Mouse (Mus musculus): Measurements from ENCODE around the gene Stat3.
A peak's percentile ranks its signal among the peaks of the same experiment; 100 is the strongest.

The Stat3 gene

DNA sequence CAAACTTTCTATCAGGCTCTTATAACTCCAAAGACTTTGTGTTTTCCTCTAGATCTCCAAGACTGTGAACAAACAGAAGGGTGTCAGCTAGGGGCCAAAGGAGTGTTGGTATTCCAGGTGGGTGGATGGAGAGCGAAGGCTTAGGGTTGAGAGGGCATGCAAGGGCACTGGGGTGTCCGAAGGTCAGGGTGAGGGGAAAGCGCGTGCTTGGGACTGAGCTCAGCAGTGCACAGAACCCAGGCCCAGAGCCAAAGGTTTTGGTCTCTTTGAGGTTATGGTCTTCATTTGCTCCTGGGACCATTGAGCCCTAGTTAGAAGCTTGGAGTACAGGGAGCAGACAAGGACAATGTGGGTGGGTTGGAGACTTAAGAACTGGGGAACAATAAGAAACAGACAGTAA, 84.2 kb downstream of the Stat3 start:
- no peak for DNase-seq (ENCODE audit: low read depth, low spot score)

DNA sequence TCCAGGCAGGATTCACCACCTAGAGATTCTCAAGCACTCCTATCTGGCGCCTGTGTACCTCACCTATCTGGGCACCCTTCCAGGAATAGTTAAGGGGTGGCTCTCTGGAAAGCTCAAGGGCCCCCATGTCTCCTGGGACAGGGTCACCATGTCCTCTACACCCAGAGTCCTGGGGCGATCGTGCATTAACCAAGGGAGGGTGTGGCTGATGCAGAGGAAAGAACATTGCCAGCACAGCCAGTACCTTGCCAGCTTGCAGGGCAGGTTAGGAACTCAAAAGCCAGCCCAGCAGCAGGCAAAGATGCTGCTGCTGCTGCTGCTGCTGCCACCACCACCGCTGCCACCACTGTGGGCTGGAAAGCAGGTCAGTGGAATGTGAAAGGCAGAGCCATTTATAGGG, 85.1 kb downstream of the Stat3 start:
- no peak for DNase-seq (ENCODE audit: low read depth, low spot score)

DNA sequence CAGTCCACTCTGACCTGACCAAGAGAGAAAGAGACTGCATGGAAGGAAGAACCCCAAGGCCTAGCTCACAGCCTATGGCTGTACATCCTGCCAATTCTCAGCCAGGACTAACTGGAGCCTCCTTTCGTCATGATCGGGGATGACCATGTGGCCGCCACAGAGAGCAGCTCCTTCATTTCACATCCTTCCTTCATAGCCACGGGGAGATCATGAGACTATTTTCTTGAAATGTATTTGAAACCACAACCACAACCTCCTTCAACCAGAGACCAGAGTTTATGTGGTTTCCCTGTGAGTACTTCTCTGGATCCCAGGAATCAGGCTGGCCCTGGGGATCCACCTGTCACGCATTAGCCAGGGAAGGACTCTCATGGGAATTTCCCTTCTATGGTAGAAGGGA, 86.3 kb downstream of the Stat3 start:
- DNase-seq (ENCODE audit: low read depth, low spot score): no peak

DNA sequence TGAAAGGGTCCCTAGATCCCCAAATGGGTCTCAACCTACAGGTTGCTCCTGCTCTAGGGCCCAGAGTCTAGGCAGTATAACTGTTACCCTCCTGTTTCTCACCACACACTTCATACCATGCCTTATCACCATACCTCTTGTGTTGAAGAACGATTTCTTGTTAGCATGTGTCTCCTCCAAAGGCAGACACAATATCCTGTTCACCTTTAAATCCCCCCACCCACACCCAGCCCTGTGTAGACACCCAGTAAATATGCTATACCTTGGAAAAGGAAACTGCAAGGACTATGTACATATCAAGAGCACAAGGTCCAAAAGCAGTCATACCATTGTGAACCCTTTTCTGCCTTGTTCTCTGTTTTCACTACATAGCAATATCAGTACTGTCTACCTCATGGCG, 87.3 kb downstream of the Stat3 start:
- no peak for DNase-seq (ENCODE audit: low read depth, low spot score)

DNA sequence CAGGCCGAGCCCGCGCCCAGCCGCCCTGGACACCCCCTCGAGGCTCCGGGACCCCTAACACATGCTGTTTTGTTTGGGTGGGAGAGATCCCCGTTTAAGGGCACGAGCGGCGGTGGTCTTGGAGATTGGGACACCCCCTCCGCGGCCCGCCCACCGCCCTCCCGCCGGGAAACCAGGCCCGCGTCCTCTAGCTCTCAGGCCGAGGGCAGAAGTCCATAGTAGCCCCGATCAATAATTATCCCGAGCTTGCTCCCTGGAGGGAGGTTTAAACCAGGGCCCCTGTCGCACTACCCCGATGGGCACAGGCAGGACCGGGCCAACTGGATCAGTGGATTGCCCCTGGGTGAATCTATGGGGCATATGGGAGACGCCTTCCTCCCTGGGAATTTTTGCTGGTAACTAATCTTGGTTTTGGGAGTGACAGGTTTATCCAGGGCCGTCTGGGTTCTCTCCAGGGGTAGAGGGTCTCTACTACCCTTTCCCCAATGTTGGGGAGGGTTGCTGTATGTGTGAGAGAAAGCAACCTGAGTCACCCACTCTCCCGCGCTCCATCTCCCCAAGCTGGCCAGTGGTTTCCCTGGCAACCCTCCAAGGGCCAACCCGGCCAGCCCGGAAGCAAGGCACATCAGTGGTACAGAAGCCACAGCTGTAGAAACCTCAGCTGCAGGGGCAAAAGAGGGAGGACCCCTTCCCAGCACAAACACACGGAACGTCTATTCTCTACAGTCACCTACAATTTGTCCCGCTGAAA, 88.4 kb downstream of the Stat3 start:
- DNase-seq (ENCODE audit: low read depth, low spot score): peak; percentile 11

DNA sequence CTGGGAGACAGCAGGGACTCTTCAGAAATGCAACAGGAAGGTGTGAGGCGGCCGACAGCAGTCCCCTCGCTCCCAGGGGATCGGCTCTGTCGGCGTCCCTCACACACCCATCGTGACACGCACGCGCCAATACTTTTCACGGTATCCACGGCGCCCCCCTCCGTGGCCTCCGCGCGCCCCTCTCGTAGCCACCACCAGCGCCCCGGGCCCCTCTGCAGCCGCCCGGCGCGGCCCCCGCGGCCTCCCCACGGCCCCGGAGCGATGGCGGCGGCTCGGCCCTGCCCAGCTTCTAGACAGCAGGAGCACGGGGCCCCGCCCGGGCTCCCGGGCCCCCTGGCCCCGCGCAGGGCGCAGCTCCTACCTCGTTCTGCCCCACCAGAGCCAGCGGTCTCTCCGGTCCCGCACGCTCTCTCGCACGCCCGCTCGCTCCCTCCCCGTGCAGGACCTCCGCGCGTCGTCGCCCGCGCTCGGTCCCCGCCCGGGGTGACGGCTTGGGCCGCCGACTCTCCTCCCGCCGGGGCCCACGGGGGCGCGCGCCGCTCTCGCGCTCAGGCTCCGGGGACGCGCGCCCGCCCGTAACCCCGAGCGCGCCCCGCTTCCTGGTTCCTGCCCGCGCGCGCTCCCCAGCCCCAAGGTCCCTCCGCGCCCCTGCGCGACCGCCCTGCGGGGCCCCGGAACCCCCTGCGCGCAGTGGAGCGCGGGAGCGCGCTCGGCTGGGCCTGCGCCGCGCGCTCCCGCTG, 89.1 kb downstream of the Stat3 start, which contains the start of gene Stat5b:
Gene Stat5b, minus strand, starts transcription at position 687 of the 740 bp plus-strand sequence.
- DNase-seq (ENCODE audit: low read depth, low spot score): peak; percentile 26

DNA sequence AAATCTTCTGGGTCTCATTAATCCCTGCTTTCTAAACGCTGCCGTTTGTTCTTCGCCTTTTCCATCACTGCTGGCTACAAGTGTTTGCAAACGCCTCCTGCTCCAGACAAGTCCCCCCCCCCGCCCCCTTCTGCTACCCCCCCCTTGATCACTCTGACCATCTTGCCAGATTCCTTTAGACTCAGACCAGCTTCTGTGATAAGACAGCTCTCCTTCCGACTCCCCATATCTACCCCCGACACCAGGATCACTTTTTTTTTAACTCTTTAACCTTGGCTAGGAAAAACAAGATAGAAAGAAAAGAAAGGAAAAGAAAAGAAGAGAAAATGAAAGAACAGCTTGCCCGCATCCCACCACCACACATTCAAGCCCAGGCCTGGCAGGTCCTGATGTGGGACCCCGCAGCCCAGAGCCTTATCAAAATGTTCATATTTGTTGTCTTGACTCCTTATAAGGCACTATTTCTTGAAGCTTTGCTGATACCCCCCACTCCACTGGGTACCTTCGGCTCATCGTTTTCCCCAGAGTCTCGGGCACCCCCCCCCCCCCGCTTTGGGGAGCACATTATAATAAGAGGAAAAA, 89.8 kb downstream of the Stat3 start:
- no peak for DNase-seq (ENCODE audit: low read depth, low spot score)

DNA sequence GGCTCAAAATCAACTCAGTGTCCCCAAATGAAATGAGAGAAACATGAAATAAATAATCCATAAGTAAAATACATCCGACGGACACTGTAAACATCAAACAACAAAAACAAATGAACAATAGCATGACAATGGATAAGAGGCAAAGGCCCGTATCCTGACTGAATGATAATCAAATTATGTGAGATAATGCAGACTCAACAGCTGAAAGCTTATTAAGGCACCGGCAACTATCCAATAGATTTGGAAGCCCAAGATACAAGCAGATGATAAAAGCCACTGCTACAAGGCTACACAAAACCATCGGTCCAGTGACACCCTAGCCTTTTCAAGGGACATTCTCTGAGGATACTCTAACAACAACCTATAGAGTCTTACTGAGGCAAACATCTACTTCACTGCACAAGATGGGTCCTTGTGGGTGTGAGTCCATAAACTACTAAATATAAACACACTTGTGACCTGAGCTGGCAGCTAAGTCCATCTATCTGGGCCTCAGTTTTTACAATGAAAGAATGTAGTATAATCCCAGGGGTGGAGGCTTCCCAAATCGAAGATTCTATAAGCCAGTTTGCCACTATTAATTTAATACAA, 90.5 kb downstream of the Stat3 start:
- DNase-seq (ENCODE audit: low read depth, low spot score): no peak

DNA sequence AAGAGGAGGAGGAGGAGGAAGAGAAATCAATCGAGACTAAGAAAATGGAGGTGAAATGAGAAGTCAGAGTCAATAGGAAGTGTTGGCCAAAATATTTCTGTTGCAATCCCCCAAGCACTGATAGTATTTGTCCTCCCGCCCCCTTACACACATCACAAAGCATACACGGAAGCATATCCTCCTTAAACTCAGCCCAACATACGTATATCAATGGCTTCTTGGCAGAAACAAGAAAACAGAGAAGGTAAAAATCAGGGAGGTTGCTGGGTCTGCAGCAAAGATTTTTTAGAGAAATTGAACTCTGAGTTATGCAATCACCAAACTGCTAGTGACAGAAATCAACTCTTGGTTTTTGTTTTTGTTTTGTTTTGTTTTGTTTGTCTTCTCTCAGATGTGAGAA, 91.3 kb downstream of the Stat3 start:
- no peak for DNase-seq (ENCODE audit: low read depth, low spot score)

DNA sequence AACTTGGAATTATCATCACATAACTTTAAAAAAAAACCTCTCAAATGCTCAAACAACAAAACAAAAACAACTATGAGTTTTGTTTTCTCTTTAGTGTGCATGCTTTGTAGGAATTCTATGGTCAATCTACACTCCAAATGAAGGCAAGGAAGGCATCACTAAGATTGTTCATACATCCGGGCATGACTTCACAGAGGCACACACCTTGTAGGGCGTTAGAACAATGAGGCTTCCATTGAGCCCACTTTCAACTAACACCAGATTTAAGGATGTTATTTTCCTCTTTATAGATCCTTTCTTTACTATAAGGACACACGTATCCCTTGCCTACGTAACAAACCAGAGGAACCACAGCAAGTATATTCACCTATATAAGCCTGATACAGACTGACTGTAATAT, 91.8 kb downstream of the Stat3 start:
- DNase-seq (ENCODE audit: low read depth, low spot score): no peak

DNA sequence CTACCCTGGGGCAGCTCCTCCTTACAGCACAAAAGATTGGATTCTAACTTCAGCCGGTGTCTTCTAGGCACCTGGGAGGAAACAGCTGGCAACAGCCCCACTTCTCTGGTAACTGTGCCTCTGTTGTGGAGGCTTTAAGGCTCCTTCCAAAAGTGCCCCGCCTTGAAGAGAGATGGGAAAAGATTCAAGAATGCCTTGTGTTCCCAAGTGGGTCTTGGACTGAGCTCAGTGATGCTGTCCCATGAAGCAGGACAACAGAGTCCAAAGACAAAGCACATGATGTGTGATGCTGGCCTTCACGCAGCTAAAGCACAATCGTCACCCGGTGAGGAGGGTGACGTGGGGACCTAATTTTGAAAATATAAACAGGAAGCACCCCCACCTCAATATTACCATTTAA, 93.5 kb downstream of the Stat3 start:
- DNase-seq (ENCODE audit: low read depth, low spot score): no peak

DNA sequence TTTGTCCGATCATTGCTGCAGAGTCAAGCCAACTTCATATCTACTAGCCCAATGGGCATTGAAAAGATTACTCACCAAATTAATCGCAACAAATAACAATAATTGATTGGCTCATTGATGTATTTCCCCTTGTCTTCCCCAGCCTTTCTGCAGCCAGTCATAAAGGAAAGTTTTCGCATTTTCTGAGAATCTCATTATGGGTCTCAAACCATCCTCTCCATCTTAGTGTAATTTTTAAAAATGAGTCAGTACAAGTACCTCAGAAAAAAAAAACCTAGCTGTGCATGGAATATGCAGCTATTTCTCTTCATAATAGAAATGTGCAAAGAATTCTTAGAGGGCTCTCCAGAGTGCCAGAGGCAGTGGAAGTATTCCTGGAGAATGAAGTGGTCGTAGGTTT, 95.2 kb downstream of the Stat3 start:
- DNase-seq (ENCODE audit: low read depth, low spot score): no peak

DNA sequence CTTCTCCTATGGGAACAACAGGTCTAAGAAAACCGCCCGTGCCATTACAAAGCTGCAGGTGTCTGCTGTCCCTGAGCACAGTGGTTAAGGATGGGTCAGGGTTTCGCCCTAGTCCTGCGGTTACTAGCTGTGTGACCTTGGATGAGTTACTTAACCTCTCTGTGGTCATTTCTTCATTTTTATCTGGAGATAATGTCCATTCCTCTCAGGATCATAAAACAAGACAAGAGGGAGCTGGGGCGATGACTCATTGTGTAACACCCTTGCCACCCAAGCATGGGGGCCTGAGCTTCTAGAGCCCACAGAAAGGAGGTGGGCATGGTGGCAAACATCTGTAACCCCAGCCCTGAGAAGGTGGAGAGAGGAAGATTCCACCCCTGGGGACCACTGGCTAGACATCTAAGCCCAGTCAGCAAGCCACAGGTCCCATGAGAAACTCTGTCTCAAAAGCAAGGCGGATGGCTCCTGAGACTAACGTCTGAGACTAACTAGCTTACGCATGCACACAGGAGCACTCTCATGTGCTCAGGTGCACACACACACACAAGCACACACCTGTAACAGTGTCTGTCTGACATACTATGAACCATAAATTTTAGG, 96.2 kb downstream of the Stat3 start:
- DNase-seq (ENCODE audit: low read depth, low spot score): no peak

DNA sequence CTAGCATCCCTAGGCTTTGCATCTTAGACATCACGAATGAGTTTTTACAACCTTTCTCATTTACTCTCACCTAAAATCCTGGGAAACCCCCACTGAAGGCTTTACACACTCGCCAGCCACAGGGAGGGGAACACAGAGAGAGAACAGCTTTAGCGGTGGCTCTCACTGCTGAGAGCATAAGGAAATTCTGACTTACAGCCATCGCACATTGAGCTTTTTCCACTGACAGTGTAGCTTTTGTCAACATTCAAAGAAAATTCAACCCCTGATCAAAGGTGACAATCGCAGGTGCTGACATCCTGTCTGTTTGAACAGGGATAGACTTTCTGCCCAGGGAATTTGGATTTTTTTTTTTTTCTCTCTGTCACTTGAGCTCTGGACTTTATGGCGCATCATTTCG, 97.3 kb downstream of the Stat3 start:
- no peak for DNase-seq (ENCODE audit: low read depth, low spot score)

DNA sequence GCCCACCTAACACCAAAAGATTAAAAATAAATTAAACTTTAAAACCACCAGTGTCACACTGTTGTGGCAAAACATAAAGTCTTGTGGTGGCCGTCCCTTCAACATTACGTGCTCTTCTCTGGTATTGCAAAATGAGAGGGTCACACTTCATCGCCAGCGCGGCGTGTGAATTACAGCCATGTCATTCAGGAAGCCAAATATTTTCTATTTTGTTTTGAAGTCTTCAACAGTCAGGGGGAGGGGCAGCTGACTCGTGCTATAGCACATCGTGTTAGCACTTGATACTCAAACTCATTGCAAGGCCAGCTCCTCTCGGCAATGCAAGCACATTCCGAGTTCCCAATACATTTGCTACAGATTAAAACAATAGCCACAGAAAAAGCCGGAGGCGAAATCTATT, 98.5 kb downstream of the Stat3 start:
- no peak for DNase-seq (ENCODE audit: low read depth, low spot score)

DNA sequence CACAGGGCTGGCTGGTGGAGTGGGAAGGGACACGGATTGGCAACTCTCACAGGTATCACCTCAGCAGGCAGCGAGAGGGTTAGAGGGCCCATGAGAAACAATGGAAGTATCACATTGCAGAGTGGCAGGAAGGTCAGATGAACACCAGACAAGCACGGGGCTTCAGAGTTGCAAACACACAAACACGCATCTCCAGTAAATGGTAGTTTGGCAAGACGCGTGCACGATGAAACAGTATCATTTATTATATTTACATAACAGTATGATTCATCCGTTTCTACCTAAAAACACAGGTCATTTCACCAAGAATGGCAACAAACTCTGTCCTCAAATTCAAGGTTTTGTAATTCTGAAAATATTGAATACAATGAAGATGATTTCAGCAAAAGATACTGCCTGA, 99.8 kb downstream of the Stat3 start:
- DNase-seq (ENCODE audit: low read depth, low spot score): no peak

DNA sequence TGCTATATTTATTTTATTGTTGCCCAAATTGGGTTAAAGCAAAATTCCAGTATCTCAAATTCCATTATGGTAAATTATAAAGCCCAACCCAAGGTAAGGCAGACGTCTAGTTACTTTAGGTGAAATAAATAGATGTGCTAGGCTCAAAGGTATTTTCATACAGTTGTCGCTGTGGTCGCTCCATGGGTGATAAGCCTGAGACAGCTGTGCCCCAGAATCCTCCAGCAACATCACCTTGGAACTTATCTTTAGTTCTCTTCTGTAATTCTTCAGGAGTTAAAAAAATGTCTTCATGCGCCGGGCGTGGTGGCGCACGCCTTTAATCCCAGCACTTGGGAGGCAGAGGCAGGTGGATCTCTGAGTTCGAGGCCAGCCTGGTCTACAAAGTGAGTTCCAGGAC, 100.4 kb downstream of the Stat3 start:
- no peak for DNase-seq (ENCODE audit: low read depth, low spot score)

DNA sequence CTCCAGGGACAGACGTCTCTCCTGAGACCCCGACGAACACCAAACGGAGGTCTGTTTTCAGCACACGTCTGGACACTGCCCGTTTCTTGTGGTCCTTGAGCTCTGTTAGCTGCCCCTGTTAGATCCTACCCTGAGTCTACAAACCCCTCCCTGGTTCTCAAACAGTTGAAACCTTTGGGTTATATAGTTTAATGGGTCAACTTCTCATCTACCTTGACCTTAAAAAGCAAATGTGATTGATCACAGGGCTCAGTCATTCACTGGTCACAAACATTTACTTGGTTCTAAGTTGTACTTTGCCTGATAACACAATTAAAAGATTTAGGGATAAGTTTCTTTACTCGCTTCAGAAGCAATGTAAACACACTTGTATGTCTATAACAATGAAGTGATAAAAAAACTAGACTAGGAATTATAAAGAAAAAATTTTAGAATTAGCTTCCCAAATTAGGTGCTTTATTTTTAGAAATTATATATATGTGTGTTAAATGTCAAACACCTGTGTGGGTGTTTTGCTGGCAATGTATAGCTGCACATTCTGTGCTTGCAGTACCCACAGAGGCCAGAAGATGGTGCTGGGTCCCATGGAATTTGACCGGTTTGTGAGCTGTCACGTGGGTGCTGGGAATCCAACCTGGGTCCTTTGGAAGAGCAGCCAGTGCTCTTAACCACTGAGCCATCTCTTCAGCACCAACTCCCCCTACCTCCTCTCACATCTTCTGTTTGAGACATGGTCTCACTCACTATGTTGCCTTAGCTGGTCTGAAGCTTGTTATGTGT, 102.2 kb downstream of the Stat3 start:
- DNase-seq (ENCODE audit: low read depth, low spot score): peak; percentile 75

Data from ES-CJ7 (cell line).